21 mouse cellular contexts compared by ENCODE assay signal in the genomic region with DNA sequence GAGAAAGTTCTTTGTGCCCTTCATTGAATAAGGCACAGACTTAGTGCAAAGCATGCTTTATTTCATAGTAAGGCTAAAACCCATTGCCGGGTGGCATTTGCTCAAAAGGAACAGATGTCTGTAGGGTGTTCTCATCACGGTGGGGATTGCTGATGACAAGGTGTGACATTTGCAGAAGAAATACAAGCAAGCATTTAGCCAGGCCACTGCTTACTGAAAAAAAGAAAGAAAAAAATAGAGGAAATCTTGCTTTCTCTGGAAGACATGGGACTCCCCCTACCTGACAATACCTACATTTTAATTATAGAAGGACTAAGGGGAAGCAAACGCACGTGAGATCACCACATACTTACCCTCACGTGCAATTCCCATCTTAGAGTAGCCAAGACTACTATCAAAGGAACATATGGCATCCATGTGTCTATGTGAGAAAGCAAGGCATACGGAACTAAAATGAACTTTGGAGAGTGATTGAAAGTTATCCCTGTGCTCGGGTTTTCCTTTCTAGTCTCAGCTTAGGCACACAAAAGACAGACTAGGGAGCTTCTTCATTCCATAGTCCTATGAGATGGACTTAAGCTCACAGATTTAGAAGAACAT. TPM values are rescaled to one million over a fixed set of nuclear protein-coding genes. Genes with fewer than 3 reads are reported as not detected.
DNase-seq lines count a peak whose midpoint lies in the region; ATAC-seq lines count a peak whose summit lies in the region.
"Had no signal": no experiment of that assay in that cellular context is flagged by ENCODE, and none has a peak within 500 bp of the region (broad histone marks: within the 10 kb centered on the region; RNA-seq: fewer than 3 reads in every experiment).

No protein-coding gene starts in this region.

- H3K9ac ChIP-seq in forebrain, embryonic 13.5 days: no peak overlapping the region
- H3K9ac ChIP-seq: hindbrain, embryonic 12.5 days; intestine, embryonic 15.5 days; kidney, embryonic 15.5 days; limb, embryonic 15.5 days; liver, postnatal 0 days; midbrain, embryonic 15.5 days had no signal

- ATAC-seq in cerebellum, adult (ENCODE audit: insufficient number of reproducible peaks, low FRiP score, low TSS enrichment): no peak
- peak; percentile 92 for ATAC-seq in forebrain, embryonic 13.5 days
- no peak for ATAC-seq in inflammation-experienced regulatory T-cells, adult 6 months
- ATAC-seq: liver, postnatal 0 days had no signal

- no peaks in the 10 kb centered on the region for H3K36me3 ChIP-seq in forebrain, embryonic 13.5 days (ENCODE audit: poor library complexity, severe bottlenecking)
- H3K36me3 ChIP-seq: hindbrain, embryonic 12.5 days; intestine, embryonic 15.5 days; kidney, embryonic 15.5 days; limb, embryonic 15.5 days; midbrain, embryonic 15.5 days had no signal

- H3K4me1 ChIP-seq in forebrain, embryonic 13.5 days: peaks cover 34% of the 10 kb centered on the region
- H3K4me1 ChIP-seq: intestine, embryonic 15.5 days; limb, embryonic 15.5 days; megakaryocyte, embryonic 14.5 days; midbrain, embryonic 15.5 days had no signal

- H3K27me3 ChIP-seq in forebrain, embryonic 13.5 days: no peaks in the 10 kb centered on the region
- H3K27me3 ChIP-seq: hindbrain, embryonic 12.5 days; intestine, embryonic 15.5 days; kidney, embryonic 15.5 days; limb, embryonic 15.5 days; megakaryocyte, embryonic 14.5 days; midbrain, embryonic 15.5 days had no signal

- intact Hi-C loops in left cerebral cortex, postnatal 36 days (cut with DNase I): no loop called here

- no peak overlapping the region for H3K4me2 ChIP-seq in forebrain, embryonic 13.5 days
- H3K4me2 ChIP-seq: hindbrain, embryonic 12.5 days; intestine, embryonic 15.5 days; kidney, embryonic 15.5 days; limb, embryonic 15.5 days; midbrain, embryonic 15.5 days had no signal

- DNase-seq in cerebellum, postnatal 10 days: peak; percentile 14 to 18
- peak; percentile 15 for DNase-seq in retina, embryonic 14.5 days (ENCODE audit: low spot score)
- no peak for DNase-seq in retina, postnatal 1 day
- peak; percentile 17 to 27 for DNase-seq in left cerebral cortex, postnatal 36 days (ENCODE audit: low spot score in 2 of 2)
- DNase-seq in neural tube, embryonic 10.5 days (ENCODE audit: extremely low spot score, low spot score): no peak
- DNase-seq: adrenal gland, adult 8-10 months; cerebellum, adult 9-11 months; gastrocnemius, postnatal 10 days; liver, postnatal 0 days; lung, postnatal 14 days had no signal

- H3K27ac ChIP-seq in forebrain, embryonic 13.5 days: peak overlapping the region; percentile 79
- H3K27ac ChIP-seq: hindbrain, embryonic 12.5 days; intestine, embryonic 15.5 days; kidney, embryonic 15.5 days; layer of hippocampus, adult 2 months; limb, embryonic 15.5 days; midbrain, embryonic 15.5 days had no signal

- no peaks in the 10 kb centered on the region for H3K9me3 ChIP-seq in forebrain, embryonic 13.5 days (replicated peaks)
- H3K9me3 ChIP-seq: hindbrain, embryonic 12.5 days; intestine, embryonic 15.5 days; kidney, embryonic 15.5 days; limb, embryonic 15.5 days; midbrain, embryonic 15.5 days had no signal

- WGBS in forebrain, embryonic 13.5 days: 34% methylated on average over 7 of the region's 7 CpGs

- H3K4me3 ChIP-seq in forebrain, embryonic 13.5 days: no peak overlapping the region
- H3K4me3 ChIP-seq: erythroblast, embryonic 14.5 days; hindbrain, embryonic 12.5 days; intestine, embryonic 15.5 days; kidney, embryonic 15.5 days; layer of hippocampus, adult 2 months; limb, embryonic 15.5 days; megakaryocyte, embryonic 14.5 days; midbrain, embryonic 15.5 days had no signal

RNA-seq across cellular contexts. Expression of a gene that starts 21.3 kb away (rescaled TPM):
- 10.7 and 12.6 TPM in 2 replicates for polyA plus RNA-seq in forebrain, embryonic 13.5 days (2015; fragmentation: Nextera tagmentation; extraction: Ambion mirVana)
- total RNA-seq in left cerebral cortex, postnatal 36 days (2021): 10 to 100 TPM; 19.1 to 24.1 TPM
- not detected for polyA plus RNA-seq in inflammation-experienced regulatory T-cells, adult 6 months (2017; shearing (Covaris generic))
- polyA plus RNA-seq: erythroblast, embryonic 14.5 days had no signal

Comparison
In these comparisons a context has a peak if more than half of its experiments do, and no peak if none do; other contexts are left out.
1. DNase-seq: peak in cerebellum, postnatal 10 days (2 of 2), retina, embryonic 14.5 days (single experiment) and left cerebral cortex, postnatal 36 days (2 of 2); none in retina, postnatal 1 day (single experiment) and neural tube, embryonic 10.5 days (single experiment).
2. RNA of a gene that starts 21.3 kb away (polyA plus RNA-seq): 10.7 to 12.6 TPM in forebrain, embryonic 13.5 days; not detected in inflammation-experienced regulatory T-cells, adult 6 months; every median in the first group is over 10 times any median in the second.